Mouse (Mus musculus) heart, adult 2 months (tissue): ENCODE measurements around the gene Spocd1. TPM values are rescaled to one million over a fixed set of nuclear protein-coding genes. Genes with fewer than 3 reads are reported as not detected.

Experiments used
- DNase-seq, 2 experiments: peaks; one replicate each; pipeline ENCODE4 v3.0.0; 2021
- H3K27ac ChIP-seq: fragments of 200-600 bp; 2 replicates; pipeline ENCODE4 v1.8.1; 2022
- H3K27me3 ChIP-seq: fragments of 200-500 bp; 2 replicates; pipeline ENCODE4 v1.6.1; 2012; ENCODE audit warnings: mild to moderate bottlenecking, low read length, inconsistent platforms, mixed read lengths; ENCODE audit not compliant: control insufficient read depth, insufficient read depth
- H3K36me3 ChIP-seq: fragments of 200-500 bp; 2 replicates; pipeline ENCODE4 v1.6.1; 2012; ENCODE audit warnings: low read length, inconsistent platforms; ENCODE audit not compliant: control insufficient read depth, insufficient read depth
- H3K4me1 ChIP-seq: fragments of 200-500 bp; 2 replicates; pipeline ENCODE4 v1.6.1; 2011; ENCODE audit warnings: low read length; ENCODE audit not compliant: control insufficient read depth, insufficient read depth
- H3K4me3 ChIP-seq: fragments of 200-600 bp; 2 replicates; pipeline ENCODE4 v1.8.1; 2022
- H3K79me2 ChIP-seq: fragments of 200-500 bp; replicated peaks from 2 replicates; pipeline ENCODE4 v1.6.1; 2012; ENCODE audit warnings: mild to moderate bottlenecking, inconsistent platforms, low read length, moderate library complexity, mixed read lengths; ENCODE audit not compliant: control insufficient read depth, insufficient read depth
- H3K9ac ChIP-seq: fragments of 200-500 bp; 2 replicates; pipeline ENCODE4 v1.6.1; 2012; ENCODE audit warnings: low read depth, mild to moderate bottlenecking, control low read depth, inconsistent platforms, low read length, mixed read lengths
- CTCF ChIP-seq: fragments of 200-600 bp; IDR thresholded peaks from 2 replicates; pipeline ENCODE4 v1.8.1; 2022; ENCODE audit warnings: antibody characterized with exemption, mild to moderate bottlenecking, moderate library complexity
- EP300 ChIP-seq: fragments of 200-500 bp; IDR thresholded peaks from 2 replicates; pipeline ENCODE4 v1.6.1; 2011; ENCODE audit warnings: low read depth, low read length, control low read depth; ENCODE audit not compliant: insufficient read depth
- POLR2A ChIP-seq: fragments of 200-500 bp; IDR thresholded peaks from 2 replicates; pipeline ENCODE4 v1.6.1; 2011; ENCODE audit warnings: mild to moderate bottlenecking, low read depth, low read length, control low read depth; ENCODE audit not compliant: insufficient read depth
- WGBS: fragments of 180-500 bp; shearing (Covaris S2); methylation state at CpG from one replicate; pipeline ENCODE4 v1.1.7; 2018; 5-methylcytosine and 5-hydroxymethylcytosine counted together
- intact Hi-C: fragments of 180-260 bp; cut with DNase I; formaldehyde crosslinking; loops from one replicate; pipeline ENCODE4 v1.15.1; 2025
- polyA plus RNA-seq: library from polyadenylated mRNA; depleted of rRNA; stranded (reverse); fragments of >200 nt; gene quantifications from 2 replicates; pipeline ENCODE4 v1.2.3, GENCODE M21; 2012
- total RNA-seq, 2 experiments: library from RNA; stranded (reverse); gene quantifications; 2 replicates each; pipeline ENCODE4 v1.2.3; 2021

Spocd1 gene
- total and polyA plus RNA-seq, 3 experiments, result 0.07 TPM; not detected in 2

DNA sequence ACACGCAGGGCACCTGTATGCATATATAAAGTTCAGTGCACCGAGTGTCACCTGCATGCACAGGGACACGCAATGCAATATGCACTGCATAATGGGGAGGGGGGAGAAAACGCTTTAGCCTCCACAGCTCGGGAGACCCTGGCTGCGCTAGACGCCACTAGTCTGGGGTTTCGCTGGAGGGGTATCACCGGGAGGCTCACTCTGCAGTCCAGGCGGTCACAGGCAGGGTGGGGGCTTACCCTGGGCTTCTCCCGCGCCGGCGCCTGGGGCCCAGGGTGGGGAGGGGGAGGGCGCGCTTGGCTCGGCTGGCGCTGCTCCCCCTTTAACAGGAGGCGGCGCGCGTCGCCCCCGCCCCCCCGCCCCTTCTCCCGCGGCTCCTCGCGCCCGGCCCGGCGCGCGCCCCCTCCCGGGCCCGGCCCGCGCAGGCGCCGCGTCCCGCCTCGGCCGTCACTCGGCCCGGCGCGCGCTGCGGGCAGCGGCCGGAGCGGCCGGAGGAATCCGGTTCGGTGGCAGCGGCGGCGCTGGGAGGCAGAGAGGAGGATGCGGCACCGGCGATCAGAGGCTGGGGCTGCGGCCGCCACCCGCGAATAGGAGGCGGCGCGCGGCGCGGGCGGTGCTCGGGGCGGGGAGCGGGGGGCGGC is 55.5 kb downstream of the Spocd1 start, which contains the start of gene Adgrb2:
TSS of gene Adgrb2 (plus strand) at position 450 of the 641 bp plus-strand sequence.
- peak; percentile 43 to 59 for DNase-seq
- H3K4me3 ChIP-seq, result peak within 1 kb of the TSS; percentile 55
- H3K9ac ChIP-seq, result peak within 1 kb of the TSS; percentile 75
- H3K27ac ChIP-seq, result no peak within 1 kb of the TSS
- H3K27me3 ChIP-seq, result peaks cover 16% of the 10 kb centered on the region
- H3K36me3 ChIP-seq, result no peaks in the 10 kb centered on the region
- TF ChIP-seq POLR2A (no peak), EP300 (no peak), CTCF (no peak)
- 10% methylated on average over 33 of the region's 77 CpGs for WGBS
- no peaks in the 10 kb centered on the region for H3K79me2 ChIP-seq
- peaks cover 10% of the 10 kb centered on the region for H3K4me1 ChIP-seq
- intact Hi-C loops, result loop anchor here (5.0 kb wide), 1 partner anchor 282 kb away; no protein-coding TSS in a partner anchor

DNA sequence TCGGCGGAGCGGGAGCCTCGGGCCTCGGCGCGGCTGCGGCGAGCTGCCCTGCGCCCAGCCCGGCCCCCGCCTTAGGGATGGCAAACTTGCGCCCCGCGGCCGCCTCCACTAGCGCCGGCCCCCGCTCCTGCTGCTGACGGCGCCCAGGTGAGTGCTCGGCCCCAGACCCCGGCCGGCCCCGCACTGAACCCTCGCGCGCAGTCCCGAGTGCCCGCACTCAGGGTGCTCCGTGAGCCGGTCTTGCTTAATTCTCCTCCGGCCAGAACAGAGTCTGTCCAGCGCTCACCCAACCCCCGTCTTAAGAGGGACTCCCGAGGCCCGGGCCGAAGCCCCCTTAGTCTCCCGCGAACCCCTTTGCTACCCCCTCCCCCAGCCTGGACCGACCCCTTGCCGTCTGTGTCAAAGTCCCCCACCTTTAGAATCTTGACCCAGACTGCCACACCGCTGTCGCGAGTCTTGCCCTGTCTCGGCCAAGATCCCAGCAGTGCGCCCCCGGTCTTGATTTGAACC is 56.2 kb downstream of the Spocd1 start:
- peak; percentile 12 to 38 for DNase-seq
- Histone ChIP-seq H3K9ac (peak overlapping the region; percentile 52), H3K4me1 (peaks cover 10% of the 10 kb centered on the region), H3K27ac (no peak overlapping the region), H3K79me2 (no peaks in the 10 kb centered on the region), H3K27me3 (peaks cover 16% of the 10 kb centered on the region), H3K36me3 (no peaks in the 10 kb centered on the region), H3K4me3 (peak overlapping the region; percentile 55)
- TF ChIP-seq POLR2A (no peak), EP300 (no peak), CTCF (no peak)
- WGBS, result 1% methylated on average over 41 of the region's 48 CpGs
- intact Hi-C loops, result loop anchor here (5.0 kb wide), 1 partner anchor 283 kb away; no protein-coding TSS in a partner anchor

DNA sequence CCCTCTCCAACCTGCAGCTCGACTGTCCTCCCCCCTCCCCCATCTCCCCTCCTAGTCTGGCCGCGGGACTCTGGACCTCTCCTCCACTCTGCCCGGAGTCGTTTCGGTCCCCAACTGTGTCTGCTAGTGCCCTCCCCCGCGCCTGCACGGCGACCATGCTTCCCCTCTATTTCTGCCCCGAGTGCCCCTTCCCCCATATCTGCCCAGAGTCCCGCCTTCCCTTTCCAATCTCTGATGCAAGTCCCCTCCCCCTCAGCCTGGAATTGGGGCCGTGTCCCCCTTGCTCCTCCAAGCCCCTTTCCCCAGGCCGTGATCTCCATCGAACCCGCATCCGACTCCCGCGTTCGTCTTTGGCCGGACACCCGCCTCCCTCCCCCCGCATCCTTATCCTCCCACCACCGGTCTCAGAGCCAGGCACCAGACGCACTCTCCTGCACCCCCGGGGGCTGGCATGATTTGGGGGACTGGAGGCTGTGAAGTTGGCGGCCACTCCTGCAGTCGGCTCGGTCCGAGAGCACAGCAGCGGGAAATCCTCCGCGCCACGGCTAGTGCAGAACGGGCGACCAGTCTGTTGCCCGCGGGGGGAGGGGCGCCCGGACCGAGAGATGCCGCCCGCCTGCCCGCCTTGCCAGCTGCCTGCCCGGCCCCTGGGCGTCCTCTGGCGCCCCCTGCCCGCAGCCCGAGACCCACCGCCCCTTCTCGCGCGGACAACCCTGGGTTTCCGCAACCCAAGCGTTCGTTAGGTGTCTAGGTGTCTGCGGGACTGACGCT is 56.8 kb downstream of the Spocd1 start:
- intact Hi-C loops, result loop anchor here (5.0 kb wide), 1 partner anchor 284 kb away; no protein-coding TSS in a partner anchor
- DNase-seq, result peak; percentile 48 to 57
- peaks cover 16% of the 10 kb centered on the region for H3K27me3 ChIP-seq
- no peaks in the 10 kb centered on the region for H3K36me3 ChIP-seq
- H3K9ac ChIP-seq, result no peak overlapping the region; the same call in 1 of the 2 replicates
- peaks cover 10% of the 10 kb centered on the region for H3K4me1 ChIP-seq
- H3K79me2 ChIP-seq, result no peaks in the 10 kb centered on the region
- 4% methylated on average over 58 of the region's 58 CpGs for WGBS
- H3K27ac ChIP-seq, result no peak overlapping the region
- TF ChIP-seq CTCF, result peak; percentile 64
- TF ChIP-seq POLR2A, result no peak
- TF ChIP-seq EP300, result no peak
- H3K4me3 ChIP-seq, result peak overlapping the region; percentile 55

DNA sequence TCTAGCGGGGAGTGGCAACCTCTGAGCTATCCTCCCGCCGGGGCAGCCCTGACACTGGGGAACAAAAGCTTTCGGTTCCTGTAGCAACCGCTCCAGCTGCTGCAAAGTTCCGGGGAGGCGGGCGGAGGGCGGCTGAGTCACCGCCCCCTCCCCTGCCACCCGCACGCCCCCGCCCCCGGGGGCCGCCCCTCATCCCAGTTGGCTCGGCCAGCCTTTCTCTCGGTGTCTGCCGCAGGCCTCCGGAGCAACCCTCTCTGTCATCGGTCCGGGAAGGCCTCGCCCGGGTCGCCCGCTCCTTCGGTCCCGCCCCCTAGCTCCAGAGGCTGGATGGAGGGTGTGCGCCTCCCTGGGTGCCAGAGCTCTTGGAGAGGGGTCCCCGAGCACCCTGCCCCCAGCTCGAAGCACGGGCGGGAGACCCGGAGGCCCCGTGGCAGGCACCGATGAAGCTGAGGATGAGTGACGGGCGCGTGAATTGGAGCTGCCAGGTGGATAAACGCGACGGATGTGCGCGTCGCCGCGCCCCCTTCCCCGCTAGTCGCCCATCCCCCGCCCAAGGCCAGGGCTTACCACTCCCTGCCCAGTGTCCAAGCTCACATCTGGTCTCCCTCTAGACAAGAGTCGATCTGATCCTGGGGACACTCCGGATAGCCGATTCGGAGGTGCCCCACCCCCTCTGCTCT is 58.9 kb downstream of the Spocd1 start:
- Histone ChIP-seq H3K79me2 (no peaks in the 10 kb centered on the region), H3K9ac (peak overlapping the region; percentile 9; the same call in 1 of the 2 replicates), H3K36me3 (no peaks in the 10 kb centered on the region), H3K4me1 (peaks cover 10% of the 10 kb centered on the region), H3K4me3 (peak overlapping the region; percentile 51), H3K27me3 (peaks cover 16% of the 10 kb centered on the region), H3K27ac (no peak overlapping the region)
- intact Hi-C loops, result loop anchor here (5.0 kb wide), 1 partner anchor 286 kb away; no protein-coding TSS in a partner anchor
- peak; percentile 51 to 62 for DNase-seq
- TF ChIP-seq CTCF (no peak), EP300 (no peak), POLR2A (no peak)
- 4% methylated on average over 52 of the region's 53 CpGs for WGBS

DNA sequence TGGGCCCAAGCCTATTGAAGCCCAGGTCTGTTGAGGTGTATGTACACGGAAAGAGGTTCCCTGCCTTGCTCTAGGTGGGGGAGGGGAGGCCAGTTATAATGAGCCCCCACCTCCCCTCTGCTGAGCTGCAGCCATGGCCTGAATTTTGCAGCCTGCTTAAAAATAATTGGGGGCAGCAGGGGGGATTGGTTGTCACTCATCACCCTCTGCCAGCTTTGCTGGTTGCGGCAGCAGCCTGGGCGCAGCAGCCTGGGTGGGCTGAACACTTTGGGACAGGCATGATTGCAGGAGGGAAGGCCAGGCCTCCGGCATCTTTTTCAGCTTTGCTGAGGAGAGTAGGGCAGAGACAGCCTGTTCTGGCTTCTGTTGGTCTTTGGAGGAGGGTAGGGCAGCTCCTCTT is 60.9 kb downstream of the Spocd1 start:
- no peak for DNase-seq
- H3K4me1 ChIP-seq, result peaks cover 4% of the 10 kb centered on the region
- no peaks in the 10 kb centered on the region for H3K79me2 ChIP-seq
- no peaks in the 10 kb centered on the region for H3K36me3 ChIP-seq
- no peak overlapping the region for H3K27ac ChIP-seq
- intact Hi-C loops, result loop anchor here (5.0 kb wide), 1 partner anchor 288 kb away; no protein-coding TSS in a partner anchor
- WGBS, result 77% methylated on average over 4 of the region's 4 CpGs
- H3K9ac ChIP-seq, result no peak overlapping the region
- H3K4me3 ChIP-seq, result no peak overlapping the region
- peaks cover 15% of the 10 kb centered on the region for H3K27me3 ChIP-seq
- TF ChIP-seq EP300 (no peak), POLR2A (no peak), CTCF (no peak)
